Mouse (Mus musculus) layer of hippocampus, postnatal 36 days (tissue): ENCODE measurements around the gene Sema6c. TPM values are rescaled to one million over a fixed set of nuclear protein-coding genes. Genes with fewer than 3 reads are reported as not detected.
A peak's percentile ranks its signal among the peaks of the same experiment; 100 is the strongest.
"Not testable (repeated sequence)": the region's sequence is repeated elsewhere in the genome, so short reads cannot be mapped to it uniquely, and the experiment has no call there.

ENCODE experiments used
- DNase-seq, 2 experiments: peaks; one replicate each; pipeline ENCODE4 v3.0.0; 2022
- total RNA-seq, 2 experiments: library from RNA; stranded (reverse); gene quantifications; 2 replicates each; pipeline ENCODE4 v1.2.3; 2021

Gene Sema6c
- total RNA-seq, result 10 to 100 TPM; 36.1 to 41.0 TPM

GRCm38 (mm10) chr3:95159987-95160963, at the start of gene Sema6c:
TSS of gene Sema6c (plus strand) at chr3:95160457.
- peak; percentile 83 to 87 for DNase-seq

- DNase-seq, result peak; percentile 91
These were observed 49.1 kb upstream of the Sema6c start, which contains the start of gene Vps72 for GRCm38 (mm10) chr3:95110911-95111726. TSS of gene Vps72 (plus strand) at chr3:95111022.

DNA sequence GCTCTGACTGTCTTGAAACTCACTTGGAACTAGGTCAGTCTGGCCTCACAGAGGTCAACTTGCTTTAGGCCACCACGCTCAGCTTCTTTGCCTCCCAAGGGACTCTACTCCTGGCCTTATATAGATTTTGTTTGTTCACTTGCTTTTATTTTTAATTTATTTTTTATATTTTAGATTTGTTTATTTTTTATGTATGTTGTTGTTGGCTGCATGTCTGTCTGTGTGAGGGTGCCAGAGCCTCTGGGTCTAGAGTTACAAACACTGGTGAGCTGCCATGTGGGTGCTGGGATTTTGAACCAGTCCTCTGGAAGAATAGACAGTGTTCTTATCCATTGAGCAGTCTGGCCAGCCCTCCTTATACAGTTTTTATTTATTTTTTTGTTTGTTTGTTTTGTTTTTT, 47.5 kb upstream of the Sema6c start:
- DNase-seq, result no peak

DNA sequence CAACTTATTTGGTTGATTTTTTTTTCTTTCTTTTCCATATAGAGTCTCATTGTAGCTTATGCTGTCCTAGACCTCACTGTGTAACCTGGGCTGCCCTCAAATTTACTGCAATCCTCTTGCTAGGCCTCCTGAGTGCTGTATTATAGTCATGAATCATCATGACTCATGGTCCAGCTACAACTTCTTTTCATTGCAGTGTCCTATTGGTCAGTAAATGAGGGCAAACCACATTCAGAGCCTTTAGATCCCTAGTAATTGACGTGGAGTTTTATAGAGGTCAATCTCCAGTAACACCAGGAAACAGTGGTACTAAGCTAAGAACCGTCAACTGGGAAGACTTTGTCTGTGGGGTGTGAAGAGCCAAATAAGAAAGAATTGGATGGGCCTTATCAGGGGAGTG, 42.5 kb upstream of the Sema6c start:
- DNase-seq, result no peak

DNA sequence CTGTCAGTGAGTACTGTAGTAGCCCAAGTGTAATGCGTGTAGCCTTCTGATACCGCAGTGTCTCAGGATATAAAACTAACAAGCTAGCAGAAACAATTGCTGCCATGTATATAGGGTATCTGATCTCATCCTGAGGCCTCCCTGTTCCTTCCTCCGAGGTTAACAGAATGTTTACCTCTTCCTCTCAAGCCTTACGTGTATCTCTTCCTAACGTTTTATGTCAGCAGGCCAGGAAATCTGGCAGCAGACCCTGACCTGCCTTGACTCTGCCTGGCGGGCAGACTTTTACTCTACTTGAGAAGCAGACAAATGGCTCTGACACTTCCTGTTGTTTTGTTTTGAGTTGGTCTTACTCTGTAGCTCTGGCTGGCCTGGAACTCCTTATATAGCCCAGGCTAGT, 38.7 kb upstream of the Sema6c start:
- no peak for DNase-seq

- no peak for DNase-seq
These were observed 36.0 kb upstream of the Sema6c start, which contains the start of gene Tmod4 for GRCm38 (mm10) chr3:95124246-95124645. TSS of gene Tmod4 (plus strand) at chr3:95124476.

DNA sequence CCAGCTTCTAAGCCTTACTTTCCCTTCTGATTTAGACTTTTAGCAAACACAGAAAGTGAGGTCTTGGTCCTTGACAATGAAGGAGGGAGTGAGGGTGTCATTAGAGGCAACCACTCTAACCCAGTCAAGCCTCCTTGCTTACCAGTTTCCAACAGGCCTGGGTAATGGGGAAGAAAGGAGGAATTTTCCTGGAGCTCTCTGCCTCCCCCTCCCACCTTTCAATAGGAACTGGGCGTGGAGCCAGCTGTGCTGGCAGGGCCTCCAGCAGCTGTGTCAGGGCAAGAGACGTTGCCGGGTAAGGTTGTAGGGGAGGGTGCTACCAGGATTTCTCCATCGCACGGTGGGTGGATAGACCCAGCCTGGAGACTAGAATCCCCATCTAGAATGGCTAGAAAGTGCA, 35.3 kb upstream of the Sema6c start:
- peak in 1 of 2 experiments; percentile 50 for DNase-seq

DNA sequence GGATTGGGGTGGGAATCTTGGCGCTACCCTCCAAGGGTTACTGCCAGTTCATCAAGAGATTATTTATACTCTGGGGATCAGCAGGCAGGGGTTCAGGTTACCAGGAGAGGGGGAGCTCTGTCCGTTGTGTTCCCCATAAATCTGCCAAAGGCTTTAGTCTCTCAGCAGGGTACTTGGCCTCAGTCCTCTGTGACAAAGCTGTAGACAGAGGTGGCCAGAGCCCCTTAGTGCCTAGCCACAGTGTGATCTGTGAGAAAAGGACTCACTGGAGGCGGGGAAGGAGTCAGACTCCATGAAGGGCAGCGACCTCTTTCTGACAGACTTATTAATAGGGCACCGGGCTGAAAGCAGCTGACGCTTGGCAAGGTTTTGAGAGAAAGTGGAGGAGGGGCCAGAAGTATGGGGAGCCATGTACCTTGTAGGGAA, 31.0 kb upstream of the Sema6c start:
- DNase-seq, result no peak

- no peak for DNase-seq
These were observed 30.2 kb upstream of the Sema6c start for GRCm38 (mm10) chr3:95130081-95130480.

GRCm38 (mm10) chr3:95132389-95132788, 27.9 kb upstream of the Sema6c start:
- DNase-seq, result not testable (repeated sequence)

- no peak for DNase-seq
These were observed 27.1 kb upstream of the Sema6c start for GRCm38 (mm10) chr3:95133176-95133575.

DNA sequence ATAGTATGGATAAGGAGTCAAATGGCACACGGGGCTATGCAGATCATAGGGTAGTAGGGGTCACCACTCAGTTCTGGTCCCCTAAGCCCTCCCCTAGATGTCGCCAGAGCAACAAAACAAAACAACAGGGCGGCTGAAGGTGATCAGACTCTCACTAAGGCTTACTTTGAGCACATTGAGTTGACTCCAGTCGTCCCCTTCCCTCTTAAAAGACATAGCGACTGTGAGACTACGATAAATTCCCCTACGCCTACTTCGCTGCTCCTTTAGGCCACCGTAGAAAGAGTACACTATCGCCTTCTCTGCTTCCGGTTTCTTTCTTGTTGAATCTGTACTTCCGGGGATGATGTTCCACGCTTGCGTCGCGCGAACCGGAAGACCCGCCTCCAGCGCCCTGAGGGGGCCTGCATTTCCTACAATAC, 26.6 kb upstream of the Sema6c start, which contains the start of the genes Scnm1 and Lysmd1:
TSS of gene Scnm1 (minus strand) at position 332 of the 422 bp plus-strand sequence.
TSS of gene Lysmd1 (plus strand) at position 409 of the 422 bp plus-strand sequence.
- peak; percentile 88 to 93 for DNase-seq

GRCm38 (mm10) chr3:95134133-95134532, 26.1 kb upstream of the Sema6c start:
- DNase-seq, result not testable (repeated sequence)

DNA sequence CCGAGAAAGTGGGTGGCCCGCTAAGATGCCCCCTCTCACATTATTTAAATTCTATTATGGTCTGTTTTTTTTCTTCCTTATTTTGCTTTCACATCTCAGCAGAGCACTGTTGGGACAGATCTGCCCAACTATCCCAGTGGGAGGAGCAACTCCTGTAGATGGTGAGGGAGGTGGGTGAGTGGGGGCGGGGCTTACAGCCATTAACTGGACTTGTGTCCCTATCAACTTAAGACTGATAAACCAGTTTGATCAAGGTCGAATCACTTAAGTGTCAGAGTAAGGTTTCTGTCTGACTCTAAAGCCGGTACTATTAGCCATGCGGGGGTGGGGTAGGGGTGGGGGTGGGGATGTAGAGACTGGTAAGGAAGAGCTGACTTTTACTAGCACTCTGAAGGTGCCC, 25.2 kb upstream of the Sema6c start:
- no peak for DNase-seq

DNA sequence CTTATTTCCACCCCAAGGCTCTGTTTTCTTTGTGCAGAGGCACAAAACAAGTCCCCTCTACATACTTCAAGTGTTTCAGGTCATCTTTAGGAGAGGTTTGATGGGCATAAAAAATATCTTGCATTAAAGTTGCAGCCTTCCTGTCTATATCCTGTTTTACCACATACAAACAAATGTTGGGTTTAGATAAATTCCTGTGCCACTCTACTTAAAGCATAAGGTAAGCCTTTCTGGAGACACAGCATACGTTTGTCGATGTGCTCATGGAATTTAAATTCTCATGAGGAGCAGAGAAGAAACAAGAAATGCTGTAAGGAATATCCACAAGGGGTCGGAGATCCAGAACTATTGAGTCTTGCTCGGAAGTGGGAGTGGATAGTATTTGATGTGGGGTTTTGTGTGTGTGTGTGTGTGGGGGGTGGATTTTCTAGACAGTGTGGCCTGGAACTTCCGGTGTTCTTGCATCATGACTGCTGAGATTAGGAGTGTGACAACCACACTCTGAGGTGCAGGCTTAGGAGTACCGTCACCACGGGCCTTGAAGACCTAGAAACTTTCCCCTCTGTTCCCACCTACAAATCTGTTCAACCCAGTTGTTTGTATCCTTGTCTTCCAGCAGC, 24.7 kb upstream of the Sema6c start:
- DNase-seq, result no peak

DNA sequence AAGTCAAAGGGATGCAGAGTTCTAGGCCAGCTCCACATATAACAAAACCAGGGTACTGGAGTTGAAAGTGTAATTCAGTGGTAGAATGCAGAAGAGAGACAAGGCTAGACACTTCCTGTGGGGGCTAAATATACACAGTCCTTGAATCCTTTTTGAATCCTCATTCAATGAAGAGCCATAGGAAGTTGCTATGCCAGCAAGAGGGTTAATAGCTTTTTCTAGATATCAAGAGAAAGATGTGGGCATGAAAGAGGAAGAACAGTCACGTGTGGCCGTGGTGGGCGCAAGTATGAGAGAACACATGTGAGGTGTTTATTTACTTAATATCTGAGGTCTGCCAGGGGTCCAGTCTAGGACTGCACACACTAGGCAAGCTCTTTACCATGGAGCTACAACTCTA, 23.9 kb upstream of the Sema6c start:
- no peak for DNase-seq

DNA sequence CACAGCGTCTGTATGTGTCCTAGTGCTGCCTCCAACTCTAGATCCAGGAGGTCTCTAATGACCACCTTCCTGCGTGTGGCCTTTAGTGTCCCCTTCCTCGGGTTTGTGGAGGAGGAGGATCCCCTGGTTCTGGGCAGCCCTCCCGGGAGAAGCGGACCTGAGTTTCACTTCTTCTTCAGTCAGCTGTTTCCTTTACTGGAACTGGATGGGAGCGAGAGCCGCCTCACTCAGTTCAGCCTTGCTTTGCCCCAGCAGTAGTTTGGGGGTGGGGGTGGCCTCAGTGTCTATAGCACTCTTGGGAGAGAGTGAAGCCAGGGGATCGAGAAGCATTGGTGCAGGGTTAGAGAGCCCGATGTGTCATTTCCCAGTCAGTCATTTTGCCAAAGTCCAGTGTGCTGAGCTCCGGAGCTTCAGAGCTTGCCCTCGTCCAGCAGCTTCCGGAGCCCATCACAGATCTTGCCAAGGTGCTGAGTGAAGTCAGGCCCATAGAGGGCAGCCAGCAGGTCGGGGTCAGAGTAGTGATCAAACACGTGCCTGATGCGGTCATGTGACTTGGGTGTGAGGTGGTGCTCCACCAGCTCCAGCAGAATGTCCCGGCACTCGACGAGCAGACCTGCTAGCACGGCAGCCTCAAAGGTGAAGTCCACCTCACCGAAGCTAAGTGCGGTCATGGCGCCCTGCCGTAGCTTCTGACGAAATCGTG, 20.5 kb upstream of the Sema6c start:
- no peak for DNase-seq

DNA sequence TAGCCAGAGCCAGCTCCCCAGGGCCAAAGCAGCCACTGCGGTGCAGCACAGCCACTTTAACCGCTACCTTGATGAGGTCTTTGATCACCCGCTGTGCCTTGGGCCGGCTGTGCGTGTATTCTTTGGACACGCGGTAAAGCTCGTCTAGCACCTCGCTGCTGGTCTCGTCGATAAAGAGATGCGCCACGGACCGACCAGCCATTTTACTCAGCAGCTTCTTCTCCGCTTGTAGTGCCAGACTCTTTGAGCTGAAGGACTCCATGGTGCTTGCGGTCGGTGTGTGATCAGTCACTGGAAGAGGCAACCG, 20.0 kb upstream of the Sema6c start:
- no peak for DNase-seq

- DNase-seq, result no peak
These were observed 19.5 kb upstream of the Sema6c start for GRCm38 (mm10) chr3:95140795-95141194.

GRCm38 (mm10) chr3:95141474-95141873, 18.8 kb upstream of the Sema6c start:
- no peak for DNase-seq

DNA sequence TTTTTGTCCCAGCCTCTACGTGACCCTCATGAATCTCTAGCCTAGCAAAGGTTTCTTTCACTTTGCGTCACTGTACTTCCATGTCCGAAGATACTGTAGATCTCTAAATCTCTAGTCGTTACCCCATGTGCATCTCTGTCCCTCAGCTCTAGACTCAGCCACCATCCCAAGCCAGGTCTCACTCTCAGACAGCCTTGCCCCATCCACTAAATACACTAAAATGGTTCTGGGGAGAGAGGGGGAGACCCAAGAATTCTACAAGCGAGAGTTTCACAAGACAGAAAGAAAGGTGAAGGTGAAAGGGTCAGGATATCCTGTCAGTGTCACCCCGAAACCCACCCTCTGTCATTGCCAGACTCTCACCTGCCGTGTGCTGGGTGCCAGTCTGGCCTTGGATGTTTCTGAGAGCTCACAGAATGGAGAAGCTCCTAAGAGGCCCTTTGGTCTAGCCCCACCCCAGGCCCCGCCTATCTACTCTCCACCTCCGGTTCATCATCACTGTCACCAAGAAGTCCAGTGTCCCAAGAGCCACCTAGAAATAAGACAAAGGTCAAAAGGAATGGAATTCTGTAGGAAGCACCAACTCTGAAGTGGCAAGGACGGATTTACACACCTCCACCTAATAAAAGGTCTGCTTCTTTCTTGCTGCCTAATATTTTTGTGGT, 18.2 kb upstream of the Sema6c start, which contains the start of gene Tnfaip8l2:
TSS of gene Tnfaip8l2 (minus strand) at position 409 of the 665 bp plus-strand sequence.
- no peak for DNase-seq
